Mouse (Mus musculus) MEL (cell line): ENCODE measurements around the gene Ext2.

Experiments used
- E2F4 ChIP-seq: IDR thresholded peaks from 2 replicates; pipeline ENCODE4 v1.6.1; 2011; ENCODE audit warnings: low read depth, low read length, improper control_type of control experiment, borderline replicate concordance
- GATA1 ChIP-seq: IDR thresholded peaks from 2 replicates; pipeline ENCODE4 v1.6.1; 2011; ENCODE audit warnings: low read depth, low read length, improper control_type of control experiment

DNA sequence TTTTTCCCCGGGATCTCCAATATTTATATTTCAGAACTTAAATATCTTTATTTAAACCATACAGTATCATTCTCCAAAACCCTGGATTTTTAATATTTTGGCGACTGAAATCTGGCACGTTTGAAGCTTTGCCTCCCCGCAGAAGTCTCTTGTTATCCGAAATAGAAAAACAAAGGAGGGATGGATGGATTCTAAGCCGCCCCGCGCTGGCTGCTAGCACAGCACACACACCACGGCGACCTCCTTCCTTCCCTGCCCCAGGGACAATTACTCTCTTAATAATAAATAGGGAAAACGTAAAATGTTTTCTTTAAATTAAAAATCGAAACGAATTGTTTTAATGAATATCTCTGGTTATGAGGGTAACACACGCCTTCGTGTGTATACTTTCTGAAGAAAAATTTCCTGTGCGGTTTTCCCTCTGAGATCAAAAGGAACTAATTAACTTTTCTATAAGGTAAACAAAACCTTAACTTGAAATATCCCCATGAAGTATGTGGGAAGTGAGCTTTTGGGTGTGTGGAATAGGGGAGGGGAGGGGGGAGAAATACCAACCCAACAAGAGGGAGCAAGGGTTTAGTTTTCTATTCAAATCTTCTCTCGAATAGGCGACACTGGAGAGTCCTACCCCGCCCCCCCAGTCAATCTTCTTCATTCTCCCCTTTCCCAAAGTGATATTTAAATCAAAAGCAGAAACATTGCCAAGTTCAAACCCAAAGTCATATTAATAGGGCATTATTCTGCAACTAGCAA is 203.7 kb downstream of the Ext2 start:
- TF ChIP-seq E2F4 (no peak), GATA1 (no peak)
